Mouse (Mus musculus): ENCODE results near the gene Stip1.
"Not testable (repeated sequence)": the region's sequence is repeated elsewhere in the genome, so short reads cannot be mapped to it uniquely, and the experiment has no call there.

The Stip1 gene

GRCm38 (mm10) chr19:7039841-7040636 lies at the start of gene Stip1:
Gene Stip1, minus strand, starts transcription at chr19:7039967.
- peak; percentile 98 to 100 for DNase-seq

- DNase-seq = no peak
Measured at GRCm38 (mm10) chr19:7089050-7089449, 49.3 kb upstream of the Stip1 start.

GRCm38 (mm10) chr19:7088558-7088957 lies 48.8 kb upstream of the Stip1 start:
- DNase-seq = no peak

DNA sequence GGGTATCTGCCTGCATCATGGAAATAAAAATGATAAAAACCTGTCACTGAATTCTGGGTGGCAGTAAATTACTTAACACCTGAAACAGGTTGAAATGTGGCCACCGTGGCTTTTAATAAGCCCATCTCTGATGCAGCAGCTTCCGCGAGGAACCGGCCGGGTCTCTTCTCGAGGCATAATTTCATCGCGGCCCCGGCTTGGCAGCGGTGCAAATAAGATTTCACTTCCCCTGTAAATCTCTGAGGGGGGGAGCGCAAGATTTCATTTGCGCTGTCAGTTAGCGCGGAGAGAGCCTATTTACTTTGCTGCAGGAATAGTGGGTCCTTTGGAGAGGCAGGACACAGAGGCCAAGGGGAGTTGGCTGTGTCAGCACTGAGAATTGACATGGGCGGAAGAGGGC lies 45.0 kb upstream of the Stip1 start:
- DNase-seq = no peak

- DNase-seq = no peak
Measured at GRCm38 (mm10) chr19:7083035-7083794, 43.4 kb upstream of the Stip1 start.

DNA sequence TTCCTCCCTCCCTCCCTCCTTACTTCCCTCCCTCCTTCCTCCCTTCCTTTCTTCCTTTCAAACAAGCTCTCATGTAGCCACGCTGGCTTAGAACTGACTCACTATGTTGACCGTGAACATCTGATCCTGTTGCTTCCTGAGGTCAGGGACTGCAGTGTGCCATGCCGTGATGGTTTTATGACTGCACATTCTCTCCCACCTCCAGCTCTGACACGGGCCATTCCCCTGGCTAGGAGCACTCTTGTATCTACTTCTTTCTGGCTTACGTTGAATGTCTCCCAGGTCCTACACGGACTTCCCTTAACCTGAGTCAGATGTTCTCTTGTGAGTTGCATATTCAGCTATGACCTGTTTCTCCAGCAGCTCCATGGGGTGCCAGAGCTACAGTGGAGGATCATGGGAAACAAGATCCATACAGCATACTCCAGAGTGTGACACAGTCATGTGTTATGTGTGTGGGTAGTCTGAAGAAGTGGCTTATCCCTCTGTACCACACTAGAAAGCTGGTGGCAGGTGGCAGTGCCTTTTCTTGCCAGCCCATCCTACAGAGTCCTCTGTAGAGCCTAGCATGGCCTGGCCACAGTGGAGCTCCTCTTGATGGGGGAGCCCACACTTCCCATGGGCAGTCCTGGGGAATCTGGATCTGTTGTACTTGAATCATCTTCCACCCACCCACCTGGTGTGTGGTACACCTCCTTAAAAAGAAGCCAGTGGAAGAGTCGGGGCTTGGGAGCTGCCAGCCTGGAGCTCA lies 41.9 kb upstream of the Stip1 start:
- DNase-seq = no peak

GRCm38 (mm10) chr19:7078271-7078670 lies 38.5 kb upstream of the Stip1 start:
- DNase-seq = no peak

DNA sequence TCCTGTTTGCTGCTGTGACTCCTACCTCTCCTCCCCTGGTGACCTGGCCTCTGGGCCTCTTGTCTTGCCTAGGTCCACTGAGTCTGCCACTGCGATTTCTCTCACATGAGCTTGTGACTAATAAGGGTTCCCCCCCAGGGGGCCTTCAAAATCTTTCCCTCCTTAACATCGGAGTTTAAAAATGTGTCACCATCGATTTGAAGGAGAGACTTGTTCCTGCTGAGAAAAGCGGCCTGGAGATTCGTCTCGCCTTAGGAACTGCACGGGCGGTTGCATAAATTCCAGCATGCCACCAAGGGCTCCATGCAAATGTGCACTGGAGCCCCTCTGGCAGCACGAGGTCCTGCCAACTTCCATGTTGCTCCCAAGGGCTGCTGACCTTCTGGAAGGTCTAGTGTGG lies 37.9 kb upstream of the Stip1 start:
- no peak for DNase-seq

DNA sequence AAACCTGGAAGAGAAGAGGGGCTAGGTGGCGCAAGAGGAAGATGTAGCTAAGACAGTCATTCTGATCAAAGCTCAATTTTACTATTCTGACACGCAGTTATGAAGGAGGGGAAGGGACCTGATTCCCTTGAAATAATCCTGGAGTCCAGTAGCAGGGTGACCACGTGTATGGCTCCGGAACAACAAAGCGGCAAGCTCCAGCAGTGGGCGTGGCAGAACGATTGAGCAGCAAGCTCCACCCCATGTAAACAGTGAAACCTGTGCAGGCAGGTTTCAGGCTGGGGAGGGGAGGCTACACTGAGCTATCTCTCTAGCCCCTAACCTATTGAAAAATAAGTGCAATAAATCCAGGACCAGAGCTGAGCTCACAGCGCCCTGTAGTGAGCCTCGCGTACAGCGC lies 35.6 kb upstream of the Stip1 start:
- not testable (repeated sequence) for DNase-seq

GRCm38 (mm10) chr19:7073997-7074781 lies 34.4 kb upstream of the Stip1 start:
- no peak for DNase-seq

GRCm38 (mm10) chr19:7072221-7072620 lies 32.5 kb upstream of the Stip1 start:
- no peak for DNase-seq

DNA sequence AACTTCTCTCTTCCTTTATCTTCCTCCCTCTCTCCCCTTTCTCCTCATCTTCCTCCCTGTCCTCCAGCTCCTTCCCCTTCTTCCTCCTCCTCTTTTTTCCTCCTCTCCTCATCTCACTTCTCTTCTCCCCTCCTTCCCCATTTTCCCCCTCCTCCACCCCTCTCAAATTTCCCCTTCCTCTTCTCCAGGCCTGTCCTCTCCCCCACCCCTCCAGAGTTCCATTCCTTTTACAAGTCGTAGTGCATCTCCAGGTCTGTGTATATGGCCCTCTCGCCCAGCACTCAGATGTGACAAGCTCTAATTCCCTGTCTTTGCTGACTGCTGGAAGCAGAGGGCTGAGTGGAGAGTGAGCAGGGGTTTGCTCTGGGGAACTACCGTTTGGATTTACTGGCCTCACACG lies 31.0 kb upstream of the Stip1 start:
- no peak for DNase-seq

DNA sequence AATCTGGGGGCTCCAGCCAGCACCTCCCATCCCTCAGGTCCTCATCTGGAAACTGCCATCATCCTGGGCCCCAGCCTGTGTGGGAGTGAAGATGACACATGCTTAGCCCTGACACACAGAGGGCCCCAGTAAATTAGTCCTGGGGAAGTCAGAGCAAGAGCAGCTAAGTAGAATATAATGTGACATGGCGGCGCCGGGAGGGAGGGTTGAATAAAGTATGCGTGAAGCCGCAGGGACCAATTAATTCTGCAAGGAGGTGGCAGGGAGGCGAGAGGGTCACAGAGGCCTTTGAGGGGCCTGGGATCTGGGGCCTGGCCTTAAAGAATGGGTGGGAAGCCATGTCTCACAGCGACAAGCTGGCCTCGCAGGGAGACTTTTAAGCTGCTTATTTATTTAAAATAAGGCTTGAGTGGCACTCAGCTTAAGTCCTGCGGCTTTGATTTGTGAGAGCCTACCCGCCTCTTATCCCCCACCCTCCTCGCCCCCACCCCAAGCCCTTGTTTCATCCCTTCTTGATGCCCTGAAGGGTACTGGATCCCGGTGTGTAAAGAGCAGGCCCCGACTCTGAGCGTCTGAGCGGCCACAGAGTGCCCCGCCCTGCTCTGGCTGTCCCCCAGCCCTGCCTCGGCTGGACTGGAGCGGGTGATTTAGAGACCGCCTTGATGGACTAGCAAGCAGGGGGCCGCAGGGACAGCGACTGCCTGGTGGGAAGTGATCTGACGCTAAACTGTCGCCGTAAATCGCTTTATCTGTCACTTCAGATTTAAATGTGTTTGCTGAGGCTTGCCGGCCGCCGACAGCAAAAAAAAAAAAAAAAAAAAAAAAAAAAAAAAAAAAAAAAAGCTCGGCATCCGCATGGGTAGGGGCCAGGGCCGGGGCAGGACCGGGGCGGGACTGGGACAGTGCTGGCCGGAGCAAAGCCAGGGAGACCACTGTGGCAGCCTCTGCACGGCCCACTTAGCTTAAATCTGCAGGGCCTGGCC lies 30.3 kb upstream of the Stip1 start:
- no peak for DNase-seq

DNA sequence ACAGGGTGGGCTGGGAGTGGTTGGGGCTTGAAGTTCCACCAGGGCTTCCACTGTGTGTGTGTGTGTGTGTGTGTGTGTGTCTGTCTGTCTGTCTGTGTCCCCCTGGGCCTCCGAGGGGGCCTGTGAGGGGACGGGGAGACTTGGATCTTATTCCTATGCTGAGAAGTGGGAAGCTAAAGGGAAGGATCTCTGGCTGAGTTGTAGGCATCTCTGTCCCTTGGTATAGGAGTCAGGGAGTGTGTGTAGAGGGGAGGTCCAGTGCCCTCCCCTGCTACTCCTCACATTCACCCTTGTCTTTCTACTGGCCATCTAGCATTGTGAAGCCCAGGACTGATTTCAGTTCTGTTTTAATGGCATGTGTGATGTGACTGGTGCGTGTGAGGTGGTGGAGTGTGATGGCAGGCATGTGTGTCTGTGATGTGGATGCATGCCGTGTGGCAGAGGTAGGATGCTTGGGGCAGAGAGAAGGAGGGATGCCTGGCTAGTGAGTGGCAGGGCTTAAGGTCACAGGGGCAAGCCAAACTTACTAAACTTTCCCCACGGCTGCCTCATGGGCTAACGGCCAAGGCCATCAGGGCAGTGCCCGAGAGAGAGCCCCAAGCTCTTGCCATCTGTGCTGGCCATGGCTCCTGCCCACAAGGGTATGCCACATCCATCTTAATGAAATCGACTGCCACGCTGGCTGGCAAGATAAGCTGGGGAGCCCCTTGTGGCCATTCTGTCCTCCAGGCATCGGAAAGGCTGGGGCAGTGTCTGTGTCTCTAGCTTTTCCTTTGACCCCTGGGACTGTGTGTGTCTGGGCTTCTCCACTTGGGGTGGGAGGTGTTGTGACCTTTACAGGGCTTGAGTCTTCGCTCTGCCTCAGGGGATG lies 29.1 kb upstream of the Stip1 start:
- no peak for DNase-seq

DNA sequence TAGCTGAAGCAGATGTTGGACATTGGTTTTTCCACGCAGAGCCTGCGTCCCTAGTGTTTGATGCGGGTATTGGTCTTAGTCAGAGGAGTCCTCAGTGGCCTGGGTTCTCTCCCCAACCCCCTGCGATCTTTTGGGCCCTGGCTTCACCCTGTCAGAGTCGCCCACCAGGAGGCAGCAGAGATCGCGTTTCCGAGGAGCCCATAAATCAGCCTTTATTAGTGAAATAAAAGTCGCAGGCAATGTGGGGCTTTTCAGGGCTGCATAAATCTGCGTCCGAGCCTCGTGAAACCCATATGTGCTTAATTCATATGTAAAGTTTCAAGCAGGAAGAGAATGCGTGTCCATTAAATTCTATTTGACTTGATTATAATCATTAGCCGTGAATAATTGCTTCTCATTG lies 28.4 kb upstream of the Stip1 start:
- peak; percentile 71 to 81 for DNase-seq

DNA sequence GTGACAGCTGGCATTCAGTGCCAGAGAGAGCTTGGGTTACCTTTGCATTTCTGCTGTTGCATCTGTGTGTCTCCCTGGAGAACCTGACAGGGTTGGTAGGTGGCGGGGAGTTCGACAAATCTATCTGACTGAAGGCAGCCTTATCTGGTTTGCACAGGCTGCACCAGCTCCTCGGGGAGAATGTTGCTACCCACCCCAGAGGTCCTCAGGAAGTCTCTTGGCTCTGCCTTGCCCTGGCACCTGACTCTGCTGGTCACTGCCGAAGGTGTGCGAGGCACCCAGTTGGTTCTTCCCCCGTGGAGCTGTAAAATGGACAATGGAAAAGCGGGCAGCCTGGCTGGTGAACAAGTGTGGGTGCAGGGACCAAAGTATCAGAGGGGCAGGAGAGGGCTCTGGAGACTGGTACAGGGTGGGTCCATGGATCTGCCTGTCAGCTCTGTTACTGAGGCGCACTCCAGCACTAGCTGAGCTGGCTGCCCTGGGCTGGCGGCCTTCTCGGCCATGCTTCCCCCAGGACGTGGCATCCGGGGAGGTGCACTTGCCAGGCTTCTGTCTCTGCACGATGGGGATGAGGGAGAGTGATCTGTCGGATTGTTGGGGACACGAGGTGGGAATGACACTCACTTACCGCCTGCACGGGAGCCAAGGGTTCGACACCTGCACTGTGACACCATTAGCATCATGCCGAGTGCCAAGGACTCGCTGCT lies 27.7 kb upstream of the Stip1 start:
- DNase-seq = peak; percentile 30 to 44

GRCm38 (mm10) chr19:7066828-7067342 lies 27.1 kb upstream of the Stip1 start:
- DNase-seq = peak; percentile 38 to 44

DNA sequence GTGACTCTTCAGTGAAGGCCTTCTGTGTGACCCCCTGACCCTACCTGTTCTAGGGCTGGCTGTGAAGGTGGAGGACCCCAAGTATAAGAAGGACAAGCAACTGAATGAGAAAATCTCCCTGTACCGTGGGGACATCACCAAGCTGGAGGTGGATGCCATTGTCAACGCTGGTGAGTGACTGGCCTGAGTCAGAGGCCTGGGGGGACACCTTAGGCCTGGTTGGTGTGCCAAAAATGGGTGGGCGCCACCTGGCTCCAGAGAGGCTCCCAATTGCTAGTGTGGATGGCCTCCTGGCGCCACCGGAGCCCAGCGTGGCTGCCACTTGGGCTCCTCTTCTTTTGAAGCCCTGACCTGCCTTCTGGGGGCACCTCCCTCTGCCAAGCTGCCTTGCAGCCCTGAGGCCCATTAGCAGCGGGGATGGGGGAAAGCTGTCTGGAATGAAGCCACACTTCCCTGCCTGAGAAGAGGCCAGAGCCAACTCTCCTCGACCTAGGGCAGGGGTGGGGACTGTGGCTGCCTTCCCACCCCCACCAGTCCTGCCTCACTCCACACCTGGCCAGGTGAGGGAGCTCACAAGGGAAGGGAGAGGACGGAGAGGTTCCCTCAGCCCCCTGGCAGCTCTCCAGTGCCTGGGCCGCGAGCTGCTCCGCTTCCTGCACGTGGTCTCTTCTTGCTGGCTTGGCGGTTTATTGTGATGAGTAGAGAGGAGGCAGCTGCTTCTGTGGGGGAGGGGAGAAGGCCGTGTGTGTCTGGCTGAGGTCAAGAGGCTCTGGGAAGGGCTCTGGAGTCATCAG lies 26.5 kb upstream of the Stip1 start:
- peak; percentile 77 to 86 for DNase-seq

GRCm38 (mm10) chr19:7064571-7064970 lies 24.8 kb upstream of the Stip1 start:
- peak; percentile 81 to 83 for DNase-seq

All from thymus, postnatal 36 days (tissue).